Mouse (Mus musculus) CD4-positive naive resting alpha-beta T cell, adult 76 days (primary cell): ENCODE measurements around the gene Tshb. TPM values are rescaled to one million over a fixed set of nuclear protein-coding genes. Genes with fewer than 3 reads are reported as not detected.

Source experiments
- total RNA-seq: library from RNA; stranded (reverse); gene quantifications from one replicate; pipeline ENCODE4 v1.2.4, GENCODE M21; 2023

Tshb gene
- not detected for total RNA-seq

GRCm38 (mm10) chr3:102782618-102783017 is at the start of gene Tshb:
Tshb (minus strand) TSS chr3:102782718.

GRCm38 (mm10) chr3:102734313-102735030 is 48.0 kb downstream of the Tshb start, which contains the start of gene Tspan2:
Tspan2 (plus strand) TSS chr3:102734529.

Other genes starting within 250 kb of the Tshb start
- 0.73 TPM for gene Tspan2, start 48.2 kb downstream of the Tshb start, total RNA-seq
- 0.29 TPM for gene Sycp1, start 153.4 kb upstream of the Tshb start, total RNA-seq
- gene Nr1h5, start 181.4 kb upstream of the Tshb start, total RNA-seq, result not detected
- gene Sike1, start 213.0 kb upstream of the Tshb start, total RNA-seq, result 106 TPM
- gene Csde1, start 237.7 kb upstream of the Tshb start, total RNA-seq, result 608 TPM